Mouse (Mus musculus) Patski (cell line): ENCODE results near the gene Wfikkn1. TPM values are rescaled to one million over a fixed set of nuclear protein-coding genes. Genes with fewer than 3 reads are reported as not detected.
A peak's percentile ranks its signal among the peaks of the same experiment; 100 is the strongest.

Experiments
- ATAC-seq: fragments of 100-300 bp; one replicate; pipeline ENCODE4 v1.8.0; 2021
- CTCF ChIA-PET: fragments of 350-600 bp; sonication (Branson Sonifier 250); formaldehyde crosslinking; loops from one replicate; lab custom pipeline; 2022; ENCODE audit warnings: inconsistent platforms; lab: Charles Lee
- POLR2A ChIA-PET: fragments of 350-600 bp; sonication (Branson Sonifier 250); formaldehyde crosslinking; loops from one replicate; lab custom pipeline; 2022; ENCODE audit warnings: antibody characterized with exemption, inconsistent platforms; lab: Charles Lee
- DNase-seq: peaks from one replicate; pipeline ENCODE4 v3.0.0-alpha.2; 2011; ENCODE audit warnings: low read depth, low spot score
- H3K27me3 ChIP-seq: fragments of 371-371 bp; one replicate; pipeline ENCODE4 v1.5.1; 2021
- CTCF ChIP-seq: fragments of 100-300 bp; IDR thresholded peaks from one replicate; pipeline ENCODE4 v1.5.1; 2021
- in situ Hi-C: fragments of 300-500 bp; cut with MboI; formaldehyde crosslinking; loops from 3 replicates; pipeline ENCODE4 v1.11.1; 2018; ENCODE audit warnings: low pct_unique_long_range_greater_than_20kb, mixed read lengths
- polyA plus RNA-seq: library from polyadenylated mRNA; unstranded; gene quantifications from one replicate; pipeline ENCODE4 v1.2.3, GENCODE M21; 2021

Gene Wfikkn1
- polyA plus RNA-seq, 1 experiment from 2014 or later, result 0.35 TPM

DNA sequence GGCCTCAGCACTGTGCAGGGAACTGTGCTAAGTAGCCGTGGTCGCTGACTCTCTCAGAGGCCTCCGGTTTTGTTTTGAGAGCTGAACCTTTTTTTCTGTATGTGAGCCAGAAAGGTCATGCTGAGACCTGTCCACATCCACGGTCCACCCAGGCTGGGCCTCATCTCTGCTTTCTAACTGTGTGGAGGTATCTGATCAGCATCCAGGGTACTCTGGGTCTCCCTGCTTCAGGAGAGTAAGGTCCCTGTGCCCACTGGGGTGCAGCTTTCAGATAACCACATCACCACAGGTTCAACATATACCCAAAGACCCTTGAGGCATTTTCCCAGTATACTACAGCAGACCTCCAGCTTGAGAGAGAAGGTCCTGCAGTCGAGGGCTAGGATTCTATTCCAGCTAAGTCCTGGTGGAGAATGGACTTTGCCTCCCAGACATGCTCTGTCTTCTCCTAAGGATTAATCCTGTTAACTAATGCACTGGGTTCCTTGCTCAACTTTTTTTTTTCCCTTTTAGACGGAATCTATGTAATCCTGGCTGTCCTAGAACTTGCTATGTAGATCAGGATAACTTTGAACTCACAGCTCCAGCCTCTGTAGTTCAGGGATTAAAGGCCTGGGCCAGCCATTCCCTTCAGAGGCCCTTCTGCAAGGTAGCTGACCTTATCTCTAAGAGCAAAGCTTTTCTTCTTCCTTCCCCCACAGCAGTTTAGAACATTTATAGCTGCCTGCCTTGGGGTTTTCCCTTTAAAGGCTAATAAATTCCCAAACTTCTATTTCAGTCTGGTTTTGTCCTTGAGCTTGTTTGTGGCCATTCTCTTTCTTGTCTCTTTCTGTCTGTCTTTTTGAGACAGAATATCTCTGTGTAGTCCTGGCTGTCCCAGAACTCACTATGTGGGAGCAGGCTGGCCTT lies 18.7 kb downstream of the Wfikkn1 start:
- DNase-seq (no peak), ATAC-seq (no peak)
- TF ChIP-seq CTCF, result no peak
- in situ Hi-C loops, result no loop called here
- H3K27me3 ChIP-seq, result no peaks in the 10 kb centered on the region
- ChIA-PET CTCF (interaction anchor here (1.3 kb wide), 2 partner anchors 10 to 14 kb away, joined by 3 to 4 read pairs; no protein-coding TSS in a partner anchor), POLR2A (interaction anchor here (0.6 to 1.7 kb wide), 7 partner anchors 13 to 115 kb away, joined by 3 to 7 read pairs (median 4); partner anchors contain the start of genes Mettl26, Rhbdl1 and Stub1)

DNA sequence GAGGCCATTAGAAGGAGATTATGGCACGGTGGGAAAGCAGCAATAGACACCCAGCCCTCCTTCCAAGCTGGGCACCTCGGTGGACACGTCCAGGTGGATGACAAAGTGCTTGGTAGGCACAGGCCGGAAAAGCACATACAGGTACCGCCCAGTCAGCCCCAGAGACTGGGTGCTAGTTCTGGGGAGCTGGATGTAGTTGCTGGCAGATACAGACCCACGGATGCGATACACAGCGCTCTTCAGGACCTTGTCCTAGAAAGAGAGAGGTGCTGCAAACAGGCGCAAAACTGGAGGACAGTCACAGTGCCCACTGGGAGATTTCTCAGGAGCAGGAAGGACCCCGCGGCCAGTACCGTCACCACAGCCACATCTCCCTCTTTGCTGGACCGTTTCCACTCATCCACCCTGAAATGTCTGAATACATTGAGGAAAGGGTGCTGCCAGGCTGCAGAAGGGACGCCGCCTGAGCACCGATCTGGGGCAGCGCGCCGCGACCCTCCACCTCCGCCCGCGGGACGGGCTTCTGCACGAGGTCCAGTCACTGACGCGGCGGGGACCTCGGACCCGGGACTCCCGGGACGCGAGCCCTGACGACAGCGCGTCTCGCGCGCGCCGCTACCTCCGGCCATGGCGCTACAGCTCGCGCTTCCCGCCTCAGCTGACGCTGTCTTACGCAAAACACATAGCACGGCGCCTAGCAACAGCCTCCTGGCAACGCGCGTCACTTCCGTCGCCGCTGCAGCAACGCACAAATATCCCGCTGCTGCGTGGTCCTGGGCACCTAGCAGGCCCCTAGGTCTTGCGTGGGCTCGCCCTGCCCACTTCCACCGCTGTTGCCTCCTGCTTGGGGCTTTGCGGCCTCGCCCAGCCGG lies 19.6 kb downstream of the Wfikkn1 start, which contains the start of gene Wdr90:
Gene Wdr90, minus strand, starts transcription at position 670 of the 872 bp plus-strand sequence.
- DNase-seq, result no peak
- no peak for TF ChIP-seq CTCF
- POLR2A ChIA-PET, result interaction anchor here (0.9 to 1.7 kb wide), 4 partner anchors 14 to 24 kb away, joined by 3 to 7 read pairs (median 4); partner anchors contain the start of genes Mettl26 and Rhbdl1

DNA sequence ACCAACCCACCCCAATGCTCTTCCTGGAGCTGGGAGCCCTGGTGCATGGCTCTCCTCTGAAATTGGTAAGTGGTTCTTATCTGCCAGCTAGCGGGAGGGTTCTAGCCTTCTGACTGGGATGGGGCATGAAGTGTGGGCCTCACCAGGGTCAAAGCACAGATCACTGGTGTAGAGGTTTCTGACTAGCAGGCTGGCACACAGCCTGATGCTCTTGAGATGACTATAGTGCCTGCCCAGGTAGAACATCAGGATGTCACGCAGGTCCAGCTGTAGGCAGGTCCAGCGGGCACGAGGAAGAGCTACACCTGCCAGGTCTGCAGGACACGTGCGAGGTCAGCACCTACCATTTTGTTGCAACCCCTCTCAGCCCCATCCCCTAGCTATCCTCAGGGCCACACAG lies 20.4 kb downstream of the Wfikkn1 start:
- ATAC-seq (no peak), DNase-seq (no peak)
- no peaks in the 10 kb centered on the region for H3K27me3 ChIP-seq
- ChIA-PET CTCF (no interaction called here), POLR2A (interaction anchor here (1.3 kb wide), 1 partner anchor 15 kb away, joined by 4 read pairs; no protein-coding TSS in a partner anchor)
- TF ChIP-seq CTCF, result no peak
- in situ Hi-C loops, result no loop called here

More for the DNA sequence above, 19.6 kb downstream of the Wfikkn1 start, which contains the start of gene Wdr90:
- in situ Hi-C loops, result no loop called here
- ATAC-seq, result peak; percentile 73
- H3K27me3 ChIP-seq, result no peaks in the 10 kb centered on the region
- CTCF ChIA-PET, result interaction anchor here (1.3 kb wide), 1 partner anchor 10 kb away, joined by 3 read pairs; no protein-coding TSS in a partner anchor

DNA sequence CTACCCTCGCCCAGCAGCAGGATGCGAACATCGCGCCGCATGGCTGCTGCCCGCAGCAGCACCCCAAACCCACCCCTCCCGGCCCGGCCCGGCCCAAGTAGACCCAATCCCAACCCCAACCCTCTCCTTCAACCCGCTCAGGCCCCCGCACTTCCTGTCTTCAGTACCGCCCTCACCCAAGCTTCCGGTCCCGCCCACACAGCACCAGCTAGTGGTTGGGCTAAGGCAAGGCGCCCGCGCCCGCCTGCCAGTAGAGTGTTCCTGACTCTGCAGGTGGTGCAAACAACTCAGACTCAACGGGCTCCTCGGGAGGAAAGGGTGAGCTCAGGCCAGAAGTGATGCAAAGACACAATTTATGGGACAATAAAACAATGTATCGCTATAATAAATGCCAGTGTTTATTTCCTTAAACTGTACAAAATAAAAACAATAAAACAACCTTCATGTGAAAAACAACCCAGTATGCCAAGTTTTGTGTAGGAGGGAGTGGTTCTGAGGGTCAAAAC lies 36.2 kb downstream of the Wfikkn1 start, which contains the start of gene Rhot2:
Gene Rhot2, minus strand, starts transcription at position 456 of the 506 bp plus-strand sequence.
- in situ Hi-C loops, result no loop called here
- TF ChIP-seq CTCF, result no peak
- DNase-seq, result no peak
- no peaks in the 10 kb centered on the region for H3K27me3 ChIP-seq
- ChIA-PET CTCF (no interaction called here), POLR2A (interaction anchor here (0.6 to 0.9 kb wide), 2 partner anchors 11 to 41 kb away, joined by 3 to 7 read pairs; partner anchors contain the start of gene Stub1)
- ATAC-seq, result peak; percentile 87

DNA sequence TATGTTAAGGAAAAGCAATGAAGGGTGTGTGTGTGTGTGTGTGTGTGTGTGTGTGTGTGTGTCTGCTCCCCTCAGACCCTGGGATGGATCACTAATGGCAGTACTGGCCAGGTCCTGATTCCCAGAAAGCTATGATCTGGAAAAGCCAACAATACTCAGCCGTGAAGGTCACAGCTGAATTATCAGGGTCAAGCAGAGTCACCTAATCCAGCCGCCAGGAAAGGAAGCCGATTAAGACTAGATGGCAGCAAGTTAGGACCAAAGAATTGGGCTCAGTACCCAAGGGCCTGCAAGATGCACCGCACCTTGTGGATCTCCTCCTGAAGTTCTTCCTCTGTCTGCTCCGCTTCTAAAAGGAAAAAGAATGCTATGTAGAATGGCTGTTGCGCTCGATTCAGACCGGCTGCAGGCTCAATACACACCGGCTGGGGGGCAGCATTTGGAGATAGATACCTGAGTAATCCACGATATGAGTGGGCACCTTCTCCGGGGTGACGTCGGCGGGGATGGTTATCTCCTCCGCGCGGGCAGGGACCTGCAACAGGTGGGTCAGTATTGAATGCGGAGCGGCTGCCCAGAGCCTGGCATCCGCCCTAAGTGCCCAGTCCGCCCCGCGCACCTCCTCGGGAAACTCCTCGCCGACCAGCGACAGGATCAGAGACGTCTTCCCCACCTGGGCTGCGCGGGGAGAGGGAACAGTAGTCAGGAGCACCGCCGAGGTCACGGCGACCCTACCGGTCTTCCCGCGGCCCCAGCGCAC lies 36.8 kb downstream of the Wfikkn1 start:
- H3K27me3 ChIP-seq, result no peaks in the 10 kb centered on the region
- POLR2A ChIA-PET, result interaction anchor here (1.0 kb wide), 1 partner anchor 9 kb away, joined by 5 read pairs; no protein-coding TSS in a partner anchor
- in situ Hi-C loops, result no loop called here
- CTCF ChIA-PET, result no interaction called here
- DNase-seq (no peak), ATAC-seq (peak; percentile 34)
- TF ChIP-seq CTCF, result no peak

DNA sequence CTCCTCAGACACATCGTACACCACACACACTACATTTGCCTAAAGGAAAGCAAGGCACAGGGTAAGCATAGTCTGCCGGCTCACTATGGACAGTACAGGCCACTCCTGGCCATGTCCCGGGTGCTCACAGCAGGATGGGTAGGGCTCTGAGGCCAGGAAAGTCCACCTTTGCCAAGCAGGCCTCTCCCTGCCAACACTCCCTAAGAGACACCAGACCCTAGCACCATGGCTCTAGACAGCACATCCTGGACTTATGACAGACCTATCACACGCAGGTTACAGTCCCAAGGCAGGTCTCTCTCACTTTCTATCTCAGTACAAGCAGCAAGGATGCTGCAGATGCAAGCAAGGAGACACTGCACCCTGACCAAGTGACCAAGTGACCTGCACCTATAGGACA lies 37.5 kb downstream of the Wfikkn1 start:
- ATAC-seq (no peak), DNase-seq (no peak)
- ChIA-PET POLR2A (interaction anchor here (1.0 to 1.6 kb wide), 2 partner anchors 10 kb away, joined by 5 to 7 read pairs; partner anchors contain the start of gene Stub1), CTCF (interaction anchor here (1.3 kb wide), 1 partner anchor 10 kb away, joined by 5 read pairs; the partner anchor contains the start of gene Stub1)
- in situ Hi-C loops, result no loop called here
- TF ChIP-seq CTCF, result no peak
- H3K27me3 ChIP-seq, result no peaks in the 10 kb centered on the region

DNA sequence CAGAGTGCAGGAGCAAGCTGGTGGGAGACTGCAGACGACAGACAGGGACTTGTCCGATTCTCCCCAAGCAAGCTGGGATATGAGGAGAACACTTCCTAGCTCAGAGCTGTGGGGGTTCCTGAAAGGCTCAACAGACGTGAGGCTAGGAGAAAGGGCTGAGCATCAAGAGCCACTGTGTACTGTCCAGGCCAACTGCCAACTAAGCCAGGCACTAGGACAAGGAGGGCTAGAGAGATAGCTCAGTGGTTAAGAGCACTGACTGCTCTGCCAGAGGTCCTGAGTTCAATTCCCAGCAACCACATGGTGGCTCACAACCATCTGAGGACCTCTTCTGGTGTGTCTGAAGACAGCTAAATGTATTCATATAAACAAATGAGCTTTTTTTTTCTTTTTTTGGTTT lies 38.1 kb downstream of the Wfikkn1 start:
- no peak for TF ChIP-seq CTCF
- ATAC-seq, result no peak
- CTCF ChIA-PET, result interaction anchor here (1.3 kb wide), 1 partner anchor 9 kb away, joined by 5 read pairs; the partner anchor contains the start of gene Stub1
- no peak for DNase-seq
- in situ Hi-C loops, result no loop called here
- no peaks in the 10 kb centered on the region for H3K27me3 ChIP-seq
- POLR2A ChIA-PET, result interaction anchor here (1.6 kb wide), 1 partner anchor 9 kb away, joined by 7 read pairs; the partner anchor contains the start of gene Stub1

DNA sequence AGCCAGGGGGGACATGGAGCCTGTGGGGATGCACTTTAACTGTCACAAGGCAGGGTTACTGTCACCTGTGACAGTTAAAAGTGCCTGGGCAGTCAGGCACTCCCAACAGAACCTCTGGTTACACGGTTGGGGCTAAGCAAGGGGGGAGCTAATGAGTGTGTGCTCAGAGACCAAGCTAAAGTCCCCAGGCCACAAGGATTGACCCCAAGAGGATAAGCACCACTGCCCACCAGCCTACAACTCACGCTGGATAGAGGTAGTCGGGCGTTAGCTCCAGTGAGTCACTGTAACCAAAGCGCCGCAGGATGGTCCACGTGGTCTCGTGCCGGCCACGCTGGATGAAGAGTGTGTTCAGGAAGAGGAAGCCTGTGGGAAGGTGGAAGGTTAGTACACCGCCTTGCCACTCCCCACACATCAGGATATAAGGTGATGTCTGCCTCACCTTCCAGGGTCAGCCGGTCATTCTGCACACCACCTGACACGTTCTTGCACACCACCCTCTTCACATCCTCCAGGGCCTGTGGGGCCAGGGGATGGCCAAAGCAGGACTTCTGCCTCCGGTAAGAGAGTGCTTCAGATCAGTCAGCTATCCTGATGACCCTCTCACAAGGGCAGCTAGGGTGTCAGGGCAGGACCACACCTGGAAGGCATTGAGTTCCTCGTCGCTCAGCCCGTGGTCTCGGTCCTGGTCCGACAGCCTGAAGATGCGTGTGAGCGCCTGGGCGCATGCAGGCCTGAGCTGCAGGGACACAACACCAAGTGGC lies 39.4 kb downstream of the Wfikkn1 start, which contains the start of gene Gm20683:
Gene Gm20683, minus strand, starts transcription at position 647 of the 764 bp plus-strand sequence.
- in situ Hi-C loops, result no loop called here
- no peak for TF ChIP-seq CTCF
- ATAC-seq (no peak), DNase-seq (no peak)
- H3K27me3 ChIP-seq, result no peaks in the 10 kb centered on the region
- ChIA-PET POLR2A (interaction anchor here (1.6 kb wide), 1 partner anchor 8 kb away, joined by 7 read pairs; the partner anchor contains the start of gene Stub1), CTCF (interaction anchor here (1.3 kb wide), 1 partner anchor 8 kb away, joined by 5 read pairs; the partner anchor contains the start of gene Stub1)
